In the genomic region with DNA sequence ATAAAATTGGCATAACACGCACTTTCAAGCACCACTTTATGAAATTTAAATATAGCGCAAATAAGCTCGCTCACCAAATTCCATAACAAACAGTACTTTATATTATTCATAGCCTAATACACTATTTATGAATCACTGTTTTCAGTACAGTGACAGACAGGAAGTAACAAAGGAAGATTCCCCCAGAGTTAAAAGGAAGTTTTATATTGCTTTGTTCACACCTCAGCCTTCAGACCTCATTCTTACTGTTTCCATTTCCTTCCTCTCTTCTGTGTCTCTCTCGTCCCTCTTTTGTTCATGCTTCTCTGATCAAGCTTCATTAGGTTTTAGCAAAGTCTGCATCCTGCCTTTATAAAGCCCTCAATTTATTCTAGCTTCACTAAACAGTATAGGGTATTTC, we compare ENCODE assay signal across 16 mouse cellular contexts.
"Had no signal": no experiment of that assay in that cellular context is flagged by ENCODE, and none has a peak within 500 bp of the region (broad histone marks: within the 10 kb centered on the region; RNA-seq: fewer than 3 reads in every experiment).

No protein-coding gene starts in this region.

- DNase-seq: kidney, adult 18-20 months; kidney, postnatal 10 days; lung, embryonic 14.5 days; lung, postnatal 10 days; right cerebral cortex, adult 18-20 months; right cerebral cortex, postnatal 25 days; thymus, adult 2 months; thymus, postnatal 36 days had no signal

- H3K4me3 ChIP-seq: intestine, embryonic 15.5 days; limb, embryonic 15.5 days; liver, embryonic 12.5 days; megakaryocyte, embryonic 14.5 days had no signal

- H3K27ac ChIP-seq: hindbrain, postnatal 0 days; intestine, embryonic 15.5 days; limb, embryonic 15.5 days; liver, embryonic 12.5 days; macrophage; stomach, postnatal 0 days had no signal

- H3K36me3 ChIP-seq: intestine, embryonic 15.5 days; limb, embryonic 15.5 days; liver, embryonic 12.5 days had no signal

- H3K4me2 ChIP-seq: intestine, embryonic 15.5 days; limb, embryonic 15.5 days; liver, embryonic 12.5 days; lung, embryonic 14.5 days; midbrain, embryonic 11.5 days had no signal

- H3K9me3 ChIP-seq: intestine, embryonic 15.5 days; limb, embryonic 15.5 days; liver, embryonic 12.5 days; megakaryocyte, embryonic 14.5 days had no signal

- ATAC-seq: hindbrain, postnatal 0 days; intestine, embryonic 15.5 days; liver, embryonic 12.5 days had no signal

- H3K9ac ChIP-seq: intestine, embryonic 15.5 days; limb, embryonic 15.5 days; liver, embryonic 12.5 days; lung, embryonic 14.5 days had no signal

- H3K27me3 ChIP-seq: intestine, embryonic 15.5 days; limb, embryonic 15.5 days; liver, embryonic 12.5 days; megakaryocyte, embryonic 14.5 days had no signal

- H3K4me1 ChIP-seq: intestine, embryonic 15.5 days; limb, embryonic 15.5 days; liver, embryonic 12.5 days; megakaryocyte, embryonic 14.5 days had no signal
